Mouse (Mus musculus) liver, postnatal 0 days (tissue): ENCODE data around the gene Slc22a5.
A peak's percentile ranks its signal among the peaks of the same experiment; 100 is the strongest.
"Not testable (repeated sequence)": the region's sequence is repeated elsewhere in the genome, so short reads cannot be mapped to it uniquely, and the experiment has no call there.

Source experiments
- CTCF ChIP-seq: sonication (generic); IDR thresholded peaks from 2 replicates; pipeline ENCODE4 v1.5.1; 2016; ENCODE audit warnings: antibody characterized with exemption, low read depth
- EP300 ChIP-seq: IDR thresholded peaks from 2 replicates; pipeline ENCODE4 v1.6.1; 2016; ENCODE audit warnings: antibody characterized with exemption, low read depth, mild to moderate bottlenecking

- TF ChIP-seq CTCF = 0 out of 2 replicates have a peak, but pooled peaks have one; percentile 15
- TF ChIP-seq EP300 = not testable (repeated sequence)
These were observed 13.4 kb downstream of the Slc22a5 start for GRCm38 (mm10) chr11:53878096-53878495.
